Mouse (Mus musculus) megakaryocyte, embryonic 14.5 days (primary cell): ENCODE measurements around the gene Tvp23b.

Source experiments
- FLI1 ChIP-seq: IDR thresholded peaks from 2 replicates; pipeline ENCODE4 v1.6.1; 2012; ENCODE audit warnings: low read length, inconsistent platforms, mixed read lengths
- GATA1 ChIP-seq: IDR thresholded peaks from 3 replicates; pipeline ENCODE4 v1.6.1; 2012; ENCODE audit warnings: mixed read lengths, low read length, inconsistent platforms, borderline replicate concordance

GRCm38 (mm10) chr11:62914532-62914931, 35.3 kb downstream of the Tvp23b start:
- no peak for TF ChIP-seq FLI1
- no peak for TF ChIP-seq GATA1
